27 mouse cellular contexts compared by ENCODE assay signal in the genomic region with DNA sequence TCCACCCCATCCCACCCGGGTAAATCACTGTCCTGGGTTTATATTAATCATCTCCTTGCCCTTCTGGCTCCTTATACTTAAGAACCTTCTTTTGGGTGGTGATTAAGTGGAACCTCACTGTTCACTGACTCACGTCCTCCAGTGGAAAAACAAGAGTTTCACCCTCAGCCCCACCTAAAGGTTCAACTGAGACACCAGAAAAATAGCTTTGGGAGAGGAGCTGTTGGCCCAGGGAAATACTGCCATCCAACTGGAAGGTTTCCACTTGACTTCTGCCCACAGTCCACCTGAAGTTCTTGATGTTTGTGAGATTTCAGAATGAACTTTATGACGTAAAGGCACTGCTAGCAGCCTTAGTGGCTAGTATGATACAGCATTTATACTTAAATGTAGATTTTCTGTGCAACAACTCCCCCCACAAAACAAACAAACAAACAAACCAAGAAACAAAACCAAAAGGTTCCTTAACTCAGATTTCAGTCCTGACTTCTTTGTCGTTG. TPM values are rescaled to one million over a fixed set of nuclear protein-coding genes. Genes with fewer than 3 reads are reported as not detected.
A peak's percentile ranks its signal among the peaks of the same experiment; 100 is the strongest.
DNase-seq lines count a peak whose midpoint lies in the region; ATAC-seq and TF ChIP-seq lines count a peak whose summit lies in the region.
"Had no signal": no experiment of that assay in that cellular context is flagged by ENCODE, and none has a peak within 500 bp of the region (broad histone marks: within the 10 kb centered on the region; RNA-seq: fewer than 3 reads in every experiment).

No protein-coding gene starts in this region.

- no peaks in the 10 kb centered on the region for H3K9me3 ChIP-seq in liver, embryonic 11.5 days (ENCODE audit: control insufficient read depth, low read length)
- H3K9me3 ChIP-seq: embryonic facial prominence, embryonic 15.5 days; G1E; heart, embryonic 12.5 days; hindbrain, embryonic 15.5 days had no signal

- H3K27ac ChIP-seq in liver, adult 2 months (replicated peaks; ENCODE audit: insufficient read depth, low read depth, low read length), result no peak overlapping the region
- H3K27ac ChIP-seq in liver, embryonic 11.5 days (ENCODE audit: low read depth, low read length), result no peak overlapping the region
- H3K27ac ChIP-seq: embryonic facial prominence, embryonic 15.5 days; hindbrain, embryonic 15.5 days had no signal

- CTCF ChIA-PET in Patski (lab: Charles Lee), result interaction anchor here (2.4 to 4.1 kb wide), 3 partner anchors 9 to 26 kb away, joined by 6 to 22 read pairs (median 15); no protein-coding TSS in a partner anchor

- TF ChIP-seq CTCF in liver, adult 2 months (IDR thresholded peaks at IDR 0.05; ENCODE audit: low read depth, low read length), result no peak
- peak; percentile 6 for TF ChIP-seq CTCF in Patski (IDR thresholded peaks at IDR 0.05)

- peaks cover 2% of the 10 kb centered on the region; the same call in 1 of the 2 replicates for H3K4me1 ChIP-seq in liver, adult 2 months (ENCODE audit: control insufficient read depth, insufficient read depth, low read length)
- H3K4me1 ChIP-seq in liver, embryonic 11.5 days (replicated peaks; ENCODE audit: control insufficient read depth, insufficient read depth, low read length), result no peaks in the 10 kb centered on the region
- H3K4me1 ChIP-seq: embryonic facial prominence, embryonic 15.5 days; hindbrain, embryonic 15.5 days had no signal

- in situ Hi-C loops in Patski (cut with MboI; ENCODE audit: low pct_unique_long_range_greater_than_20kb), result no loop called here

- no peak for TF ChIP-seq POLR2A in liver, adult 2 months (IDR thresholded peaks at IDR 0.05; ENCODE audit: extremely low read depth, insufficient read depth, low read length)
- no peak for TF ChIP-seq POLR2A in myocyte (IDR thresholded peaks at IDR 0.05; ENCODE audit: insufficient read length, low read depth)

- ATAC-seq in liver, embryonic 11.5 days (replicated peaks; ENCODE audit: low FRiP score), result no peak
- ATAC-seq in Patski, result no peak
- no peak for ATAC-seq in inflammation-experienced regulatory T-cells, adult 6 months
- ATAC-seq: activated CD4-positive, CD25-positive, alpha-beta regulatory T cell, adult 4 months; forebrain, embryonic 16.5 days had no signal

- H3K4me3 ChIP-seq in liver, adult 2 months (ENCODE audit: insufficient read depth, low read depth, low read length), result no peak overlapping the region
- no peak overlapping the region for H3K4me3 ChIP-seq in liver, embryonic 11.5 days (ENCODE audit: low read depth, low read length)
- no peak overlapping the region for H3K4me3 ChIP-seq in myocyte
- H3K4me3 ChIP-seq: embryonic facial prominence, embryonic 15.5 days; erythroblast, embryonic 14.5 days; heart, embryonic 12.5 days; hindbrain, embryonic 15.5 days had no signal

- POLR2A ChIA-PET in Patski (lab: Charles Lee), result interaction anchor here (1.2 kb wide), 1 partner anchor 12 kb away, joined by 3 read pairs; no protein-coding TSS in a partner anchor

- H3ac ChIP-seq in myocyte (ENCODE audit: control insufficient read depth, insufficient read length), result no peak overlapping the region

- no peaks in the 10 kb centered on the region for H3K27me3 ChIP-seq in liver, adult 2 months (ENCODE audit: control insufficient read depth, insufficient read depth, low read length)
- no peaks in the 10 kb centered on the region for H3K27me3 ChIP-seq in liver, embryonic 11.5 days (replicated peaks; ENCODE audit: control insufficient read depth, insufficient read depth, low read length)
- H3K27me3 ChIP-seq in Patski (no peaks in the 10 kb centered on the region), myocyte (ENCODE audit: control insufficient read depth, insufficient read depth, insufficient read length) (no peaks in the 10 kb centered on the region)
- H3K27me3 ChIP-seq: embryonic facial prominence, embryonic 15.5 days; heart, embryonic 12.5 days; hindbrain, embryonic 15.5 days had no signal

- H3K9ac ChIP-seq in liver, adult 2 months (ENCODE audit: low read depth, low read length), result no peak overlapping the region
- H3K9ac ChIP-seq in liver, embryonic 11.5 days (ENCODE audit: low read depth, low read length), result no peak overlapping the region
- H3K9ac ChIP-seq: embryonic facial prominence, embryonic 15.5 days; heart, embryonic 12.5 days; hindbrain, embryonic 15.5 days had no signal

- H3K79me2 ChIP-seq in liver, adult 2 months (ENCODE audit: control insufficient read depth, insufficient read depth, low read length), result no peaks in the 10 kb centered on the region
- H3K79me2 ChIP-seq in myocyte (ENCODE audit: control insufficient read depth, insufficient read depth), result no peaks in the 10 kb centered on the region

- no peaks in the 10 kb centered on the region for H3K36me3 ChIP-seq in liver, adult 2 months (ENCODE audit: control insufficient read depth, insufficient read depth, low read length)
- H3K36me3 ChIP-seq in liver, embryonic 11.5 days (ENCODE audit: control insufficient read depth, insufficient read depth, low read length), result no peaks in the 10 kb centered on the region
- H3K36me3 ChIP-seq in myocyte (ENCODE audit: control insufficient read depth, insufficient read depth), result no peaks in the 10 kb centered on the region
- H3K36me3 ChIP-seq: embryonic facial prominence, embryonic 15.5 days; G1E; heart, embryonic 12.5 days; hindbrain, embryonic 15.5 days had no signal

- DNase-seq in liver, adult 2 months (ENCODE audit: extremely low read depth, low read depth, low spot score), result peak; percentile 70
- no peak for DNase-seq in liver, embryonic 11.5 days (ENCODE audit: low spot score)
- DNase-seq in 416B (ENCODE audit: low read depth), result peak; percentile 40
- no peak for DNase-seq in Patski (ENCODE audit: low read depth, low spot score)
- DNase-seq in kidney, postnatal 14 days, result no peak
- DNase-seq in liver, result no peak
- DNase-seq: adrenal gland, adult 2 months; adrenal gland, postnatal 36 days; B cell, adult 2 months; cerebellum, adult 2 months; cerebellum, postnatal 10 days; embryo, embryonic 11 days; gastrocnemius, postnatal 14 days; heart, postnatal 36 days; kidney, adult 11 months had no signal

- WGBS in liver, adult 2 months, result 77% methylated on average over 4 of the region's 4 CpGs
- WGBS in liver, embryonic 11.5 days, result 75% methylated on average over 4 of the region's 4 CpGs

- no peak overlapping the region for H3K4me2 ChIP-seq in liver, embryonic 11.5 days
- peak overlapping the region; percentile 50 for H3K4me2 ChIP-seq in myocyte (ENCODE audit: low read depth)
- H3K4me2 ChIP-seq: embryonic facial prominence, embryonic 15.5 days; heart, embryonic 12.5 days; hindbrain, embryonic 15.5 days had no signal

TF ChIP-seq in myocyte, 11 proteins besides CTCF, POLR2A, EP300 and RAD21:
- TF ChIP-seq POLR2AphosphoS2 (IDR thresholded peaks at IDR 0.05; ENCODE audit: insufficient read length, low read depth) (no peak), MAX (IDR thresholded peaks at IDR 0.05; ENCODE audit: low read depth) (no peak), REST (IDR thresholded peaks at IDR 0.05; ENCODE audit: insufficient read depth, insufficient read length) (no peak), CEBPB (IDR thresholded peaks at IDR 0.05; ENCODE audit: insufficient read depth, poor library complexity, severe bottlenecking) (no peak), TCF3 (IDR thresholded peaks at IDR 0.05; ENCODE audit: insufficient read length, low read depth) (no peak), MYOD1 (IDR thresholded peaks at IDR 0.05; ENCODE audit: control insufficient read depth in 1 of 3, insufficient read length in 2 of 3, low read depth in 2 of 3) (no peak), TCF12 (IDR thresholded peaks at IDR 0.05; ENCODE audit: insufficient read depth, poor library complexity, severe bottlenecking) (no peak)

RNA-seq across cellular contexts. Expression of a gene that starts 3.2 kb away (rescaled TPM):
- total RNA-seq in liver, adult 2 months (2014; rRNA removed), result 0.83 and 1.6 TPM in 2 replicates
- polyA plus RNA-seq in liver, adult 2 months (2012; rRNA removed), result 0.78 and 0.87 TPM in 2 replicates
- polyA plus RNA-seq in liver, embryonic 11.5 days (2014; fragmentation: Nextera tagmentation; extraction: Ambion mirVana), result 0.96 and 1.7 TPM in 2 replicates
- polyA plus RNA-seq in Patski (2021) (1.7 TPM), myocyte (2012; fragmentation: generic; extraction: Trizol) (5.3 TPM)
- 100 to 1,000 TPM; 410 to 567 (median 415) TPM for polyA plus RNA-seq in inflammation-experienced regulatory T-cells, adult 6 months (2017; shearing (Covaris generic))
- polyA plus RNA-seq: erythroblast, embryonic 14.5 days; G1E; hindbrain, embryonic 11.5 days had no signal

RNA-seq across cellular contexts. Expression of a gene that starts 30.4 kb away (rescaled TPM):
- 0.60 TPM in 1 of 2 replicates, not detected in the other for total RNA-seq in liver, adult 2 months (2014; rRNA removed)
- polyA plus RNA-seq in liver, adult 2 months (2012; rRNA removed), result not detected in 2 replicates
- polyA plus RNA-seq in liver, embryonic 11.5 days (2014; fragmentation: Nextera tagmentation; extraction: Ambion mirVana), result 0.63 and 1.2 TPM in 2 replicates
- polyA plus RNA-seq in Patski (2021), result 0.35 TPM
- polyA plus RNA-seq in myocyte (2012; fragmentation: generic; extraction: Trizol), result 0.25 TPM
- 1 to 10 TPM in 2 of 3 experiments, under 1 TPM in 1; 0.93 to 9.9 (median 6.3) TPM for polyA plus RNA-seq in inflammation-experienced regulatory T-cells, adult 6 months (2017; shearing (Covaris generic))
- total RNA-seq: adrenal gland, adult 2 months; adrenal gland, postnatal 36 days; heart, adult 8-10 months; heart, postnatal 36 days had no signal
- polyA plus RNA-seq: adrenal gland, adult 2 months; embryonic facial prominence, embryonic 11.5 days; embryonic facial prominence, embryonic 15.5 days; G1E had no signal

RNA-seq across cellular contexts. Expression of a gene that starts 51.1 kb away (rescaled TPM):
- total RNA-seq in liver, adult 2 months (2014; rRNA removed), result 5.8 and 7.1 TPM in 2 replicates
- polyA plus RNA-seq in liver, adult 2 months (2012; rRNA removed), result 0.68 and 1.1 TPM in 2 replicates
- polyA plus RNA-seq in liver, embryonic 11.5 days (2014; fragmentation: Nextera tagmentation; extraction: Ambion mirVana), result 11.0 and 11.6 TPM in 2 replicates
- polyA plus RNA-seq in Patski (2021), result 13.9 TPM
- 3.0 TPM for polyA plus RNA-seq in myocyte (2012; fragmentation: generic; extraction: Trizol)
- 10 to 100 TPM; 10.5 to 11.8 (median 11.2) TPM for polyA plus RNA-seq in inflammation-experienced regulatory T-cells, adult 6 months (2017; shearing (Covaris generic))

RNA-seq across cellular contexts. Expression of a gene that starts 53.4 kb away (rescaled TPM):
- total RNA-seq in liver, adult 2 months (2014; rRNA removed), result 0.55 TPM in 1 of 2 replicates, not detected in the other
- polyA plus RNA-seq in liver, adult 2 months (2012; rRNA removed), result 0.05 and 0.20 TPM in 2 replicates
- 0.75 TPM in 1 of 2 replicates, not detected in the other for polyA plus RNA-seq in liver, embryonic 11.5 days (2014; fragmentation: Nextera tagmentation; extraction: Ambion mirVana)
- polyA plus RNA-seq in Patski (2021) (0.55 TPM), myocyte (2012; fragmentation: generic; extraction: Trizol) (0.06 TPM)
- polyA plus RNA-seq in inflammation-experienced regulatory T-cells, adult 6 months (2017; shearing (Covaris generic)), result under 1 TPM in 2 of 3 experiments, not detected in 1; 0.13 to 0.78 TPM
- total RNA-seq: heart, adult 8-10 months; heart, postnatal 36 days had no signal
- polyA plus RNA-seq: adrenal gland, adult 2 months; embryonic facial prominence, embryonic 11.5 days had no signal

RNA-seq across cellular contexts. Expression of a gene that starts 53.5 kb away (rescaled TPM):
- total RNA-seq in liver, adult 2 months (2014; rRNA removed), result 22.1 and 23.4 TPM in 2 replicates
- 9.3 and 10.7 TPM in 2 replicates for polyA plus RNA-seq in liver, adult 2 months (2012; rRNA removed)
- 20.8 and 23.9 TPM in 2 replicates for polyA plus RNA-seq in liver, embryonic 11.5 days (2014; fragmentation: Nextera tagmentation; extraction: Ambion mirVana)
- polyA plus RNA-seq in Patski (2021) (25.7 TPM), myocyte (2012; fragmentation: generic; extraction: Trizol) (14.5 TPM)
- 10 to 100 TPM; 16.5 to 21.5 (median 16.7) TPM for polyA plus RNA-seq in inflammation-experienced regulatory T-cells, adult 6 months (2017; shearing (Covaris generic))

Comparison
In these comparisons a context has a peak if more than half of its experiments do, and no peak if none do; other contexts are left out.
1. DNase-seq: peak in liver, adult 2 months (single experiment) and 416B (single experiment); none in liver, embryonic 11.5 days (single experiment), Patski (single experiment), kidney, postnatal 14 days (single experiment) and liver (single experiment).
2. RNA of a gene that starts 3.2 kb away (polyA plus RNA-seq): 410 to 567 TPM in inflammation-experienced regulatory T-cells, adult 6 months; 5.3 TPM in myocyte (single experiment), 1.7 TPM in Patski (single experiment), 0.96 to 1.7 TPM in liver, embryonic 11.5 days and 0.78 to 0.87 TPM in liver, adult 2 months; every median in the first group is over 10 times any median in the second.